Mouse (Mus musculus): ENCODE results near the gene Hoxa1. TPM values are rescaled to one million over a fixed set of nuclear protein-coding genes. Genes with fewer than 3 reads are reported as not detected.

Gene Hoxa1
- polyA plus RNA-seq, 1 experiment: 2.0 TPM

DNA sequence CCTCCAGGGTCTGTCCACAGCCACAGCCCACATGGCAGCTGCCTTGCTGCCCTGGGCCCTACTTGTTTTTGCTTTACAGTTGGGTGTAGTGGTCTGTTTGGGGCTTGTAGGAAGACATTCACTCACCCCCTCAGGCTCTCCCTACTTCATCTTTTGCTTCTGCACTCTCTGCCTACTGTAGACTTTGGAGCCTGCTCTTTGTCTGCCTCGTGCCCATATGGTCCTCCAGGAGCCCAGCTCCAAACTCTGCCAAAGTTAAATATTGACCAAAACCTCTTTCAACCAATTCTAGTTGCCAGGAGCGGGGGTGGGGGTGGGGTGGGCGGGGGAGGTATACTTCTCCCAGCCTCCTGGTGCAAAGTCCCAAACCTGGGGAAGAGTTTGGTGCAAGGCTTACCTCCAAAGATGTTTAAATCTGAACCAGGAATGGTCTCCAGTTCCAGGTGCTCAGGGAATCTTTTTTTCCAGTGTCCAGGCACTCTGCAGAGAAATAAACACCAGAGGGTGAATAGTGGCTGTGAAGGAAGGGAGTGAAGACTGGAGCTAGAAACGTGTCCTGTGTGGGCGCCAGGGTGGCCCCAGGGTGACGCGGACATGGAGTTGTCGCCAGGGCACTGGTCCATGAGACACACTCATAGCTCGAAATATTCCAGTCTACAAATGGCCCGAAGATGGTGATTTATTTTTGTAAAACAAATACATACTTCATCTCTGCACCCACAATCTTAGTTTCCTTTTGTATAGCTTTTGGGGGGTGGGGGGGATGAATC is 25.4 kb upstream of the Hoxa1 start:
- Histone ChIP-seq H3ac (ENCODE audit: control insufficient read depth, insufficient read length) (no peak overlapping the region), H3K4me3 (no peak overlapping the region)
- no peak for TF ChIP-seq REST (IDR thresholded peaks at IDR 0.05; ENCODE audit: insufficient read depth, insufficient read length)
- no peak for TF ChIP-seq CEBPB (IDR thresholded peaks at IDR 0.05; ENCODE audit: insufficient read depth, poor library complexity, severe bottlenecking)
- no peak for TF ChIP-seq MYOG (IDR thresholded peaks at IDR 0.05; ENCODE audit: control insufficient read depth in 1 of 3, insufficient read depth in 1 of 3, insufficient read length in 2 of 3, low read depth in 2 of 3)
- no peak for TF ChIP-seq MYOD1 (IDR thresholded peaks at IDR 0.05; ENCODE audit: control insufficient read depth in 1 of 3, insufficient read length in 2 of 3, low read depth in 2 of 3)
- no peak for TF ChIP-seq E2F4 (IDR thresholded peaks at IDR 0.05; ENCODE audit: insufficient read depth)
- TF ChIP-seq TCF3 (IDR thresholded peaks at IDR 0.05; ENCODE audit: insufficient read length, low read depth): no peak
- no peak for TF ChIP-seq USF1 (IDR thresholded peaks at IDR 0.05; ENCODE audit: low read depth)
- no peak for TF ChIP-seq POLR2AphosphoS2 (IDR thresholded peaks at IDR 0.05; ENCODE audit: insufficient read length, low read depth)
- no peak for TF ChIP-seq SRF (IDR thresholded peaks at IDR 0.05; ENCODE audit: control insufficient read depth, insufficient read length, low read depth)
- no peak for TF ChIP-seq POLR2A (IDR thresholded peaks at IDR 0.05; ENCODE audit: insufficient read length, low read depth)

DNA sequence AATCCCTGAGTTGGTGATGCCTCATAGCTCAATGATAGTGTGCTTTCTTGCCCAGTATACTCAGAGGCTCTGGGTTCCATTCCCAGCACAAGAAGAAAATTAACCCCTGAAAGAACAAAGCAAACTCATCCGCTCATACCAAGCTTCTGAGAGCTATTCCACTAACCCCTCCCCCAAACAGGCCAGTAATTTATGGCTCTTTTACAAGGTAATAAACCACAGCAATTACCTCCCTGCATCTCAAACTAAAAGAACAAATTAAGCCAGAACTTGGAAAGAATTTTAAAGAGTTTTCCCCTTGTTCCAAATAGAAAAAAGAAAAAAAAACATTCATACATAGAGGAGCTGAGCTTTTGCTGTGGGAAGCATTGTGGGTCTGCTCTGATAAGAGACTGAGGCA is 24.7 kb upstream of the Hoxa1 start:
- no peak overlapping the region for H3ac ChIP-seq (ENCODE audit: control insufficient read depth, insufficient read length)
- TF ChIP-seq REST (IDR thresholded peaks at IDR 0.05; ENCODE audit: insufficient read depth, insufficient read length) (no peak), TCF3 (IDR thresholded peaks at IDR 0.05; ENCODE audit: insufficient read length, low read depth) (no peak), POLR2A (IDR thresholded peaks at IDR 0.05; ENCODE audit: insufficient read length, low read depth) (no peak), POLR2AphosphoS2 (IDR thresholded peaks at IDR 0.05; ENCODE audit: insufficient read length, low read depth) (no peak), CEBPB (IDR thresholded peaks at IDR 0.05; ENCODE audit: insufficient read depth, poor library complexity, severe bottlenecking) (no peak), MYOD1 (IDR thresholded peaks at IDR 0.05; ENCODE audit: control insufficient read depth in 1 of 3, insufficient read length in 2 of 3, low read depth in 2 of 3) (no peak), E2F4 (IDR thresholded peaks at IDR 0.05; ENCODE audit: insufficient read depth) (no peak), MAX (IDR thresholded peaks at IDR 0.05; ENCODE audit: low read depth) (no peak), TCF12 (IDR thresholded peaks at IDR 0.05; ENCODE audit: insufficient read depth, poor library complexity, severe bottlenecking) (no peak), SRF (IDR thresholded peaks at IDR 0.05; ENCODE audit: control insufficient read depth, insufficient read length, low read depth) (no peak), MYOG (IDR thresholded peaks at IDR 0.05; ENCODE audit: control insufficient read depth in 1 of 3, insufficient read depth in 1 of 3, insufficient read length in 2 of 3, low read depth in 2 of 3) (no peak), USF1 (IDR thresholded peaks at IDR 0.05; ENCODE audit: low read depth) (no peak)
- no peaks in the 10 kb centered on the region for H3K27me3 ChIP-seq (ENCODE audit: control insufficient read depth, insufficient read depth, insufficient read length)
- H3K36me3 ChIP-seq (ENCODE audit: control insufficient read depth, insufficient read depth): no peaks in the 10 kb centered on the region
- H3K4me2 ChIP-seq (ENCODE audit: low read depth): no peak overlapping the region
- no peaks in the 10 kb centered on the region for H3K79me2 ChIP-seq (ENCODE audit: control insufficient read depth, insufficient read depth)
- no peak overlapping the region for H3K4me3 ChIP-seq

More for the DNA sequence above, 25.4 kb upstream of the Hoxa1 start:
- H3K27me3 ChIP-seq (ENCODE audit: control insufficient read depth, insufficient read depth, insufficient read length): no peaks in the 10 kb centered on the region
- no peak overlapping the region for H3K4me2 ChIP-seq (ENCODE audit: low read depth)
- H3K36me3 ChIP-seq (ENCODE audit: control insufficient read depth, insufficient read depth): no peaks in the 10 kb centered on the region
- no peaks in the 10 kb centered on the region for H3K79me2 ChIP-seq (ENCODE audit: control insufficient read depth, insufficient read depth)

DNA sequence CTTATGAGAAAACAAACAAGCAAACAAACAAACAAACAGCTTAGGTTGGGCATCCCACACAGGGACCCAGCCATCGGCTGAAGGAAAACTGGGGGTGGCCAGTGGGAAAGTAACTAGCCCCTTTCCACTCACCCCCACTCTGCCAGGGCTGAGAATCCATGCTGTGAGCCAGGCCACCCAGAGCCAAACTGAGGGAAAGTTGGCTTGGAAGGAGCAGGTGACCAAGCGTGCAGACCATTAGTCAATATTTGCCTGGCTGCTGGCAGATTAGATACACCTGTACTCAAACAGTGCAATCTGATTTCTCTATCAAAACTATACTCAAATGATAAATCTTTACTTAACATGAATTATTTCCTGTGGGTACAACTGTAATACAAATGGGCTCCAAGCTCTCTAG is 23.9 kb upstream of the Hoxa1 start:
- TF ChIP-seq CEBPB (IDR thresholded peaks at IDR 0.05; ENCODE audit: insufficient read depth, poor library complexity, severe bottlenecking): no peak
- TF ChIP-seq TCF3 (IDR thresholded peaks at IDR 0.05; ENCODE audit: insufficient read length, low read depth): no peak
- TF ChIP-seq REST (IDR thresholded peaks at IDR 0.05; ENCODE audit: insufficient read depth, insufficient read length): no peak
- no peak for TF ChIP-seq POLR2A (IDR thresholded peaks at IDR 0.05; ENCODE audit: insufficient read length, low read depth)
- no peak for TF ChIP-seq MYOD1 (IDR thresholded peaks at IDR 0.05; ENCODE audit: control insufficient read depth in 1 of 3, insufficient read length in 2 of 3, low read depth in 2 of 3)
- TF ChIP-seq USF1 (IDR thresholded peaks at IDR 0.05; ENCODE audit: low read depth): no peak
- no peak for TF ChIP-seq SRF (IDR thresholded peaks at IDR 0.05; ENCODE audit: control insufficient read depth, insufficient read length, low read depth)
- no peak for TF ChIP-seq E2F4 (IDR thresholded peaks at IDR 0.05; ENCODE audit: insufficient read depth)
- no peak for TF ChIP-seq MAX (IDR thresholded peaks at IDR 0.05; ENCODE audit: low read depth)
- H3K36me3 ChIP-seq (ENCODE audit: control insufficient read depth, insufficient read depth): no peaks in the 10 kb centered on the region
- no peak overlapping the region for H3K4me3 ChIP-seq
- H3K79me2 ChIP-seq (ENCODE audit: control insufficient read depth, insufficient read depth): no peaks in the 10 kb centered on the region
- no peak overlapping the region for H3K4me2 ChIP-seq (ENCODE audit: low read depth)
- no peak overlapping the region for H3ac ChIP-seq (ENCODE audit: control insufficient read depth, insufficient read length)
- H3K27me3 ChIP-seq (ENCODE audit: control insufficient read depth, insufficient read depth, insufficient read length): no peaks in the 10 kb centered on the region

DNA sequence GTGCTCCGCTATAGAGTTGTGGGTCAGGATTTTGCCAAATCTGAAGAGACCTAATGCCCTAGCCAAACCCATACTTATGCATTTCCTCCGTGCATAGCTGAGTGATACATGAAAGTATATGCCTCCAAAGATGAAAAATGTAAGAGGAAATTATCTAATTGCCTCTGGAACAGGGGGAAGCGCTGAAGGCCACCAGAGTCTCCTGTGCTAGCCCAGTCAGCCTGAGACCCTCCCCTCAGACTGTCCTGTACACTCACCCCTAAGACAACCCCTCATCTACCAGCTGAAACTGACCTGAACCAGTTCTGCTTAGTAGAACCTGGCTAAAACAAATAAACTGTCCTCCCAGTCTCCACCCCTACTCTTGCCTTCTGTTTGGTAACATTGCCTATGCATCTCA is 22.6 kb upstream of the Hoxa1 start:
- H3ac ChIP-seq (ENCODE audit: control insufficient read depth, insufficient read length): no peak overlapping the region
- no peaks in the 10 kb centered on the region for H3K27me3 ChIP-seq (ENCODE audit: control insufficient read depth, insufficient read depth, insufficient read length)
- TF ChIP-seq E2F4 (IDR thresholded peaks at IDR 0.05; ENCODE audit: insufficient read depth) (no peak), SRF (IDR thresholded peaks at IDR 0.05; ENCODE audit: control insufficient read depth, insufficient read length, low read depth) (no peak), POLR2A (IDR thresholded peaks at IDR 0.05; ENCODE audit: insufficient read length, low read depth) (no peak), TCF12 (IDR thresholded peaks at IDR 0.05; ENCODE audit: insufficient read depth, poor library complexity, severe bottlenecking) (no peak), CEBPB (IDR thresholded peaks at IDR 0.05; ENCODE audit: insufficient read depth, poor library complexity, severe bottlenecking) (no peak), POLR2AphosphoS2 (IDR thresholded peaks at IDR 0.05; ENCODE audit: insufficient read length, low read depth) (no peak)
- H3K4me3 ChIP-seq: no peak overlapping the region
- H3K36me3 ChIP-seq (ENCODE audit: control insufficient read depth, insufficient read depth): no peaks in the 10 kb centered on the region
- H3K79me2 ChIP-seq (ENCODE audit: control insufficient read depth, insufficient read depth): no peaks in the 10 kb centered on the region
- no peak overlapping the region for H3K4me2 ChIP-seq (ENCODE audit: low read depth)
